Mouse (Mus musculus) hindbrain, embryonic 10.5 days (tissue): ENCODE results near the gene Fbxo21. TPM values are rescaled to one million over a fixed set of nuclear protein-coding genes. Genes with fewer than 3 reads are reported as not detected.

Source experiments
- polyA plus RNA-seq: library from polyadenylated mRNA; unstranded; fragments of >200 nt; fragmentation: Nextera tagmentation; extraction: Ambion mirVana; gene quantifications from 2 replicates; pipeline ENCODE4 v1.2.1, GENCODE M21; 2016

Fbxo21 gene
- polyA plus RNA-seq, 1 experiment from 2014 or later: 117 TPM

Other genes with a start within 250 kb of the Fbxo21 start
- 0.33 and 0.45 TPM in 2 replicates for gene Nos1, start 195.7 kb upstream of the Fbxo21 start, polyA plus RNA-seq
- 0.45 and 0.55 TPM in 2 replicates for gene Tesc, start 51.0 kb downstream of the Fbxo21 start, polyA plus RNA-seq
- 35.0 and 36.8 TPM in 2 replicates for gene Fbxw8, start 178.7 kb downstream of the Fbxo21 start, polyA plus RNA-seq
- 0.25 and 0.37 TPM in 2 replicates for gene Hrk, start 187.9 kb downstream of the Fbxo21 start, polyA plus RNA-seq